Mouse (Mus musculus) MN1 (cell line): ENCODE results near the gene Wfdc3.

Source experiments
- DNase-seq: peaks from one replicate; pipeline ENCODE4 v3.0.0-alpha.2; 2016; ENCODE audit warnings: low spot score

Gene Wfdc3

DNA sequence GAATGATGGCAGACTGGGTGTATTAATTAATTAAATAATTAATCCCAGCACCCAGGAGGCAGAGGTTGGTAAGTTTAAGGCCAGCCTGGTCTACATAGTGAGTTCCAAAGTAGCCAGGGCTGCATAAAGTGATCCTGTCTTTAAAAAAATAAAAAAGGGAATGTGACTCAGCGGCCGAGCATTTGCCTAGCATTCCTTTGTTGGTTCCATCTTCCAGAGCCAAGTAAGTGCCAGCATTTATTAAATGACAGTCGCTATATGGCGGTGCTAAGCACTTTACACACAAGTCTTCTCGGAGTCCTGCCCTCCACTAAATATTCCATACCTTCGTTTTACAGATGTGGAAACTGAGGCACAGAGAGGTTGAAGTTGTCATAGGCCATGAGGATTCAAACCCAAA is 30.4 kb upstream of the Wfdc3 start:
- DNase-seq: no peak

DNA sequence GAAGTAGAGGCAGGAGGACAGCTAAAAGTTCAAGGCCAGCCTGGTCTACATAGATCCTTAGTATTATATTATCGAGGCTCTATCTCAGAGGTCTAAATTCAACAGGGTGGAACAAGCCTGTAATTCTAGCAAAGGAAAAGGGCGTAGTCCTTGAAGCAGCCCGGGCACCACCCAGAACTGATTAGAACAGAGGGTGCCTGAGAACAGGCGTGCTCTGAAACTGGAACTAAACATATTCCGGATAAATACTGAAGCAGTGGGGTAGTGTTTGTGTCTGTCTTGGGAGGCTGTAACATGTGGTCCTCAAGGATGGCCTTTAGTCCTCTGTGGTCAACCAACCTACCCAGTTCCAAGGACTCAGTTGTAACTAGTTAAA is 28.2 kb upstream of the Wfdc3 start:
- no peak for DNase-seq

DNA sequence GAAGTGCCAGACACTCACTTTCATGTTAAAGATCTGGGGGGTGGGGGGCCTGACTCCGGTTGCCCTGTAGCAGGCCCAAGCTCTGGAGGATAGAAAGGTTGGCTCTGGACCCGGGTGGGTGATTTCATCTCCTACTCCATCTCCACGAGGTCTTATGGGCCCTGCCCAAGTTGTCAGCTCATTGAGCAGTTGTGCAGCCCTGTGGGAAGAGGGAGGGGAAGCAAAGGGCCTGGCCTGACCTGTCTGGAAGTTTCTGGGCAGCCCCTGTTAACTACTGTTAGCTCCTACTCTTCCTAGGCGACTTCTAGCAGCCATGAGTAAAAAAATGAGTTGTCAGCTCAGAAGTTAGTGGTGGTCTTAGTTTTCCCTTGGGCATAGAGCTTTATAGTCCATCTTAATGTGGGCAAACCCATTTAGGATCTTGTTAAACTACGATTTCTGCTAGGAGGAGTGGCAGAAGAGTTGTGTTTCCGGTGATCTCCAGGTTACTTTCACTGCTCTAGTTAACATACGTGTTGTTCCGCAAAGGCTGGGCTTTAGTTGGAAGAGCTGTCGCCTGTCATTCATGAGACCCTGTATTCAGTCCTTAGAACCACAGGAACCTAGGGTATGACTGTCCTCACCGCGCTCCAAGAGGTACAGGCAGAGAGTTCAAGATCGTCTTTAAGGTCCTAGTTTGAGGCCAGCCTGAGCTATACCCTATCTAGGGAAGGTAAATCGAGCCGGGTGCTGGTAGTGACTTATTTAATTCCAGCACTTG is 27.7 kb upstream of the Wfdc3 start:
- no peak for DNase-seq

DNA sequence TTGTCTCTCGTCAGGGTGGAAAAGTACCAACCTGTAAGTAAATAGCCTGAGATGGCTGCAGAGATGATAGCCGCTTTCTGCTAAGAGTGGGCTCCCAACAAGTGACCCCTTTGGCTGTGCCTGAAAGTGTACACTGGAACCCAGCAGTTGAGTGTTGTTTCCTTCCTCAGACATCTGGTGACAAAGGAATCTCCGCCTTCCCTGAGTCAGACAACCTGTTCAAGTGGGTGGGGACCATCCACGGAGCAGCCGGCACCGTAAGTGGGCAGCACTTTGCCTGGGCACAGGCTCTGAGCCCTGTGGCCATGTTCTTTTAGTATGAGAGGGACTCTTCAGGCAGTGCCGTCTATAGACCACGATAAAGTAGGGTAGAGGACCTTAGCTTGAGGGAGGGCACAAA is 25.4 kb upstream of the Wfdc3 start:
- no peak for DNase-seq

DNA sequence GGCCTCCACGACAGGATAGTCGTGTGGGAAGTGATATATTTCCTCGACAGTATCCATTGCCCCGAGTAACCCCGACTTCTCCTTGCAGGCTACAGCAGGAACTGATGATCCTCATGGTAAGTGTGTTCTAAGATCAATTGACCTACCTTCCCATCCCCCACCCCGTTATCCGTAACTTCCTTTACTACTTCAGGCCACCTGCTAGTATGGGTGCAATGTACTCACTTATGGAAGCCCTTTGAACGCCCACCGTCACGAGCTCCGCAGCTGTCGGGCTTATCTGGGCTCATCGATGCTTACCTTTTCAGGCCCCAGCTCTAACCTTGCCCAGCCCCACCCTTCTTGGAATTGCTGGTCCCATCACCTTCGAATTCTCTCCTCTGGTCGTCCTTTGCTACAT is 24.5 kb upstream of the Wfdc3 start:
- DNase-seq: no peak

DNA sequence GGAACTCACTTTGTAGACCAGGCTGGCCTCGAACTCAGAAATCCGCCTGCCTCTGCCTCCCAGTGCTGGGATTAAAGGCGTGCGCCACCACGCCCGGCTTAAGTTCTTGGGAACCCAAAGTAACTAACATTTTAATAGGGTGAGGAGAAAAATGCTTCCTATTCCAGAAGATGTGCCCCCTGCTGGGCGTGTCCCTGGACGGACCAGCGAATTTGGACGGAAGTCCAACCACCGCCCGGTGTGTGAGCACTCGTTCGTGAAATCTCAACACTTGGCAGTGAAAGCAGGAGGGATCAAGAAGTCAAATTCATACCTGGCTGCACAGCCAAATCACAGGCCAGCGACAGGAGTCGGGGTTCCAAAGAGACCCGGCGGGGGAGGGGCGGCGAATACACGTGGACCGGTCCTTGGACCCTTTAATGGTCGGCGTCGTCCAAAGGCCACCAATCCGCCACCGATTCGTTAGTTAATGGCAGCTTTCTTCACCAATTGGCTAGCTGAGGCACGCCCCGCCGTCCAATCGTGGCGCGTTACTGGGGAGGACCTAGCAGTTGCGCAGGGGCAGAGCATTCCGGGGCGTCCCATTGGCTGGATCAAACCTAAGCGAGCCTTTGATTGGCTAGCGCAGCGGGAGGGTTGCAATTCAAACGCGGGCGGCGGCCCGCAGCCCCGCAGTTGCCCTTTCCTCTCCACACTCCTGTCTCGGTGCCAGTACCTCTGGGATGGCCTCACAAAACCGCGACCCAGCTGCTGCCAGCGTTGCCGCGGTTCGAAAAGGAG is 23.7 kb upstream of the Wfdc3 start, which contains the start of gene Ube2c:
TSS of gene Ube2c (plus strand) at position 641 of the 780 bp plus-strand sequence.
- DNase-seq: peak; percentile 100

DNA sequence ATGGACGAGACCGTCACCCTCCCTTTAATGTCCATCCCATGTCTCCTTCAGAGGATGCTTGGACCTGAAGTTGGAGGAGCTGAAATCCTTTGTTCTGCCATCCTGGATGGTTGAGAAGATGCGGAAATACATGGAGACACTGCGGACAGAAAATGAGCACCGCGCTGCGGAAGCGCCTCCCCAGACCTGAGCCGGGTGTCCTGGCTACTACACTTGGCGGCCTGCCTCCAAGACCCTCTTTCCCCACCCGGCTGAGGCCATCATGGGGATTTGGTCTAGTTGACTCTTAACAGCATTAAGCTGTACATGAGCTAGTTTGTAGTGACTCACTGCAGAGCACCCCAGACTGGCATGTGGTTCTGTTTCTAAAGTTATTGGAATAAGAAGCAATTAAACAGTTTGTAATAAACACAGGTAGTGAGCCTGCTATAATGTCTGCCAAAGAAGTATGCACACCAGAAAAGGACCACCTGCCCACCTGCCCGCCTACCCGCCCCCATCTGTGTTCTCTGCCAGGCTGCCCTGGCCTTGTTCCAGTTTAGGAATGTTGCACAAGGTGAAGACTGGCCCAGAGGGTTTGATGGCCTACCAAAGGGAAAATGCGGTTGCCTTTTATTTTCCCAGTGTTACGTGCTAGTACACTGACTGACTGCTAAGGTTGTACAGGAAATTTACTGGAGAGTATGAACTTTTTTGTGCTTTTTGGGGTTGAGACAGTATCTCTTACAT is 22.2 kb upstream of the Wfdc3 start:
- no peak for DNase-seq

DNA sequence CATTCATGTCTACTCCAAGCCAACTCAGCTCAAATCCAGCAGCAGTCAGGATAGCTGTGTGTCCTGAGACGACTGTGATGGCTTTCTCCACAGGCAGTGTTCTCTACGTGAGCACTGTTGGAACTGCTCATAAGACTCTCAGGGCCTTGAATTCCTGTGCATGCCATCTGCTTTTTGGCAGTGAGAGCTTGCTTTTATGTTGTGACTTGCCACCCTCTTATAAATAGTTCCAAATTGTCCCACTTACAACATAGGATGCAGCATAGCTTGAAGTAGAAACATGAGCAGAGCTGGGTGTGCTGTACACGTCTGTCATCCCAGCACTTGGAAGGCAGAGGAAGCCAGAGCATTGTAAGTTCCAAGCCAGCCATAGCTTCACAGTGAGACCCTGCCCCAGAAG is 20.1 kb upstream of the Wfdc3 start:
- no peak for DNase-seq

DNA sequence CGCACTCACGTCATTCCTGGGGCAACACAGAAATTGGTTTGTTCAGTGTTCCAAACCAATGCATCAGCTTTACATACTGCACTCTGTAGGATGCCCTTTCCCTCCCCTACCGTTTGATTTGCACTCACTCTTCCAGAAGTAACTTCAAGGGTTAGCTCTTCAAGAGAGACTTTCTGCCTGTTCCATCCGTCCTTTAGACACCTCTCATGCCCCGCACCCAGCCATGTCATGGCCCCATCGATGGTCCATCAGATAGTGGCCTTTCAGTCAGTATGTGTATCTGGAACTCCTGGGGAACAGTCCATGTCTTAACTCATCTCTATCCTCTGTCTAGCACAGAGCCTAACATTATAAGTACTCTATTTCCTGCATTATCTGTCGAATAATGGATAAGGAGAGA is 16.9 kb upstream of the Wfdc3 start:
- no peak for DNase-seq

DNA sequence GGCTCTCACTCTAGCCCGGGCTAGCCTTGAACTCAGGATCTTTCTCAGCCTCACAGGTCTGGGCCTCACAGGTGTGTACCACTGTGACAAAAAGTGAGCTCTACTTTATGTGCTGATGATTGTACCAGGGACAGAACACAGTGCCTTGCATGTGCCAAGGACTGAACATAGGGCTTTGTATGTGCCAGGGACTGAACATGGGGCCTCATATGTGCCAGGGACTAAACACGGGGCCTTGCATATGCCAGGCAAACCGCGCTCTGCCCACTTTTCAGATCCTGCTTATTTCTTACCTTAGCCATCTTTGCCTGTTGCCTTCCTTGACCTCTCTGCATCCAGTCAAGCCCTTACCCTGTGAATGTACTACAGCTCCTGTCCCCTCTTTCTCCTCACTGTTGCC is 16.2 kb upstream of the Wfdc3 start:
- DNase-seq: no peak

DNA sequence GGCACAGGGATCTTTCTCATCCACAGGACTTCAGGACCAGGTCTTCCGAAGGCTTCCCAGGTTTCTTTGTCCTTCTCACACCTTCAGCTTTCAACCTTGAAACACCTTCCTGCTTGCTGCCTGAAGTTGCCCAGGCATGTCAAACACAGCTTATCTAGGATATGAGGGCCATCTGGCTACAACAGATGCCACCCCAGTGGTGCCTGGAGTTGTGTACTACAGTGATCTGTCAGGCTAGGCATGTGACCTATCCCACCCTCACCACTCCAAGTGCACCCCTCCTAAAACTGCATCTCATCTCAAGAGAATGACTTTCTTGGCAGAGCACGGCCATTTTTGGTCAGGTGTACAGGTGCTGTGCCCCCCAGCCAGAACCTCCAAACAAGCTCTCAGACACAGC is 15.8 kb upstream of the Wfdc3 start:
- peak; percentile 35 for DNase-seq

DNA sequence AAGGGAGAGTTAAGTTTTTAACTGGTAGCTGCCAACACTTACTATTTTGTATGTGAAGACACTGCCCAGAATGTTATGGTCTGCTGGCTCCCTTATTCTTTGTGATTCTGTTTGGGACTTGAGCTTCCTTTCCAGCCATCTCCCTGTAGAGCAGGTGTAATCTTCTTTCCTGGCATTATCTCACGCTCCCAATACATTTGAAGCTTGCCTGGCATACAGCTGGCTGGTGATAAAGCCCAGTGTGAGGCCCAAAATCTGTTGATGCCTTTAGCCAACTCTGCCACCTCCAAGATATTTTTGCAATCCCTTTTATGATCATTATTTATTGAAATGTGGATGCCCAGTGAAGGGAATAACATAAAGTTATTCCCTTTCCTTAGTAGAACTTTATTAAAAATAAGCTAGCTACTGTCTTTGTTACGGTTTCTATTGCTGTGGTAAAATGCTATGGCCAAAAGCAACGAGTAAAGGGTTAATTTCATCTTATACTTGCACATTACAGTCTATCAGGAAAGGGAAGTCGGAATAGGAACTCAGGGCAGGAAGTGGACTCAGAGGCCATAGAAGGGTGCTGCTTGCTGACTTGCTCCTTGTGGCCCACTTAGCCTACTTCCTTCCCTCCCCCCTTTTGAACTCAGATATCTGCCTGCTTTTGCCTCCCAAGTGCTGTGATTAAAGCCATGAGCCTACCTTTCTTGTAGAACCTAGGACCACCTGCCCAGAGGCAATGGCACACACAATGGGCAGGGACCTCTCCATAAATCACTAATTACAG is 14.5 kb upstream of the Wfdc3 start:
- no peak for DNase-seq

DNA sequence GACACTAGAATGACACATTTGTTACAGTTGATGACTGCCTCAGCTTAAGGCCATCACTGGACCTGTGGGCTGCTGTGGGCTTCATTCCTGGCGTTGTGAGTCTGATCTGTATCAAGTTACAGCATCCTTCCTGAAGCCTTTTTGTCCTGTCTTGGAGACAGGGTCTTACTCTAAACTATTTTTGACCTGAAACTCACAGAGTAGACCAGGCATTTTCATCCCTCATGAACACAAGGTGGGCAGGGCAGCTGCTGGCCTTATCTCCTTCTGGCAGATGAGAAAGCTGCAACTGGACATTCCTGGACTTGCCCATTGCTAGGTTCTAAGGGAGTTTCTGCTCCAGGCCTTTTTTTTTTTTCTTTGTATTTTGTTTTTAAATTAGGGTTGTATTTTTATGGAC is 13.0 kb upstream of the Wfdc3 start:
- DNase-seq: no peak

DNA sequence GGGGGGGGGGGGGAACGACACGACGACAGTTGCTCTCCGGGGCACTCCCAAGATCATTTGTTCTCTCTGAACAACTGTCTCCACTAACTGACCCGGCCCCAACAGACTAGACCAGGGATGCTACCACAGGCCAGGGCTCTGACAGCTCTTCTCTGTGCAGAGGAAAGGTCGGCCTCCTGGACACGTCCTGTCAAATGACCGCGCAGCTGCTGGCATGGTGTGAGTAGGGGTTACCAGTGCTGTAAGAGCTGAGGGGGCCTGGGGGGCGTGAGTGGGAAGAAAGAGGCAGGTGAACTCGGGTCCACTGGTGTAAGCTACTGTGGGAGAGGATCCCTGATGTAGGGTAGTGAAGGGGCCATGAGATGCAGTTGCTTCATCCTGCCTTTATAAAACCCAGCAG is 12.1 kb upstream of the Wfdc3 start:
- DNase-seq: no peak

DNA sequence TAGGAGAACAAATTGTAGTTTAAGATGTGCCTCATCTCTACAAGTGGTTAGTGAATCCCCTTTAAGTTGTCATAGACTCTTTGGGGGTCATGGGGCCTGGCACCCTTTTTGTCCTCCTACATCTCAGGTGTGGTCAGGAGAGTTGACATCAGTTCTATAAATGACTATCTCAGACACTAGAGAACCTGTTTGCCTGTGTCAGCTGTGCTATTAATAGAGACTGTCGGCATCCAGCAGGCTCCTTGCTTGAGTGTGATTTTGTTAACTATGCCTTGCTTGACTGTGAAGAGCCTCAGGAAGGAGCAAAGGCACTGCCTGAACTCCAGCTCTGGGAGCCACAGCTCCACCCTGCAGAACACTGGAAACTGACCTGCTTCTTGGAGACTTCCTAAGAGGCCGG is 9.1 kb upstream of the Wfdc3 start:
- no peak for DNase-seq

DNA sequence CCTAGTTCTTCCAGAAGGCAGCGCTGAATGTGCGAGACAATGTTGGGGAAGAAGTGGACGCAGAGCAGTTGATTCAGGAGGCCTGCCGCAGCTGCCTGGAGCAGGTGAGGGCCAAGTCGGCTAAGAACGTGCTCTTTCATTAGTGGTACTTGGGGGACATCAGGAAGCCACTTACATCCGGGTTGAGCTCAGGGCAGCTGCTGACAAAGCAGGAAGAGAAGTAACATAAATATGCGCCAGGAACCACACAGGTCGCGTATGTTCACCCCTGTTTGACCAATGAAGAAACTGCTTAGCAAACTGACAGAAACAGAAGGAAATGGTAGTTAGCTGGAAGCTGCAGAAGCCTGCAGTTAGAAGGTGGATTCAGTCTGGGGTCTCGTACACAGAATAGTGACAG is 8.4 kb upstream of the Wfdc3 start:
- no peak for DNase-seq

DNA sequence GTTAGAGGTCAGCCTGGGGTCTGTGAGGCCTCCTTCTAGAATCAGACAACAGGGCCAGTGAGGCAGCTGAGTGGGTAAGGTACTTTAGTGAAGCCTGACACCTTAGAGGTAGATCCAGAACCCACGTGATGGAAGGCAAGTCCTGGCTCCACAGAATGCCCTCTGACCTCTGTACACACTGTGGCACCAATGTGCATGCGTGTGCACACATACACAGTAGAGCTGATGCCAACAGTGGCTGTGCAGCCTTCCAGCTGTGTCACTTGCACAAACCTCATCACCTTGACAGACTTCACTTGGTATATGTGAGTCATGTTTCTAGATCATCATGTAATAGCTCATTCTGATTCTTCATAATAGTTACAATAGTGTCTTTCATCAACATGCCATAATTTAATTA is 6.7 kb upstream of the Wfdc3 start:
- DNase-seq: no peak

DNA sequence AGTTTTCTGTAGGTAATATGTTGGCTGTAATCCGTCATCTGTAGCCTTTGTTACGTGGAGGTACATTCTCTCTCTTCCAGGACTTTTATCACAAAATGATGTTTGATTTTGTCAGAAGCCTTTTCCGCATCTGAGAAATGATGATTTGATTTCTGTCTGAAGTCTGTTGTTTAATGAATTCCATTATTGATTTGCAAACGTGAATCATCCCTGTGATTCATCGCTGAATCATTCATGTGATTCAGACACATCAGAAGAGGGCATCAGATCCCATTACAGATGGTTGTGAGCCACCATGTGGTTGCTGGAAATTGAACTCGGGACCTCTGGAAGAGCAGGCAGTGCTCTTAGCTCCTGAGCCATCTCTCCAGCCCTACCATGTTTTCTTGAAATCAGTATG is 3.3 kb upstream of the Wfdc3 start:
- peak; percentile 20 for DNase-seq

DNA sequence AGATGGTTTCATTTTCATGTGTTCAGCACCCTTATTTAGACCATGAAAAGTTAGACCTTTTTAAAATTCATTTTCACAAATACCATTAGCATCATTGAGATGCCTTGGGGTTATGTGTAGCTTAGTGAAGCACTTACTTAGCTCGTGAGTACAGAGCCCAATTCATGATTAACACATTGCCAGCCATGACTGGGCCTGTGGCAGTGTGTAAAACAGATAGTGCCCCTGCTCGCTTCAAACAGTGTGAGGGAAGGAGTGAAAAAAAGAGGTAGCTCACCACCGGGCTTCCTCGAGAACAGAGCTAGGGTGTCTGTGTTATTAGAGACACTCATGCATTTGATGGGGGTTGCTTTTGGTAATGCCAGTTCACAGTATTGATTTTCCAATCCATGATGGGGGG is 2.5 kb upstream of the Wfdc3 start:
- no peak for DNase-seq

DNA sequence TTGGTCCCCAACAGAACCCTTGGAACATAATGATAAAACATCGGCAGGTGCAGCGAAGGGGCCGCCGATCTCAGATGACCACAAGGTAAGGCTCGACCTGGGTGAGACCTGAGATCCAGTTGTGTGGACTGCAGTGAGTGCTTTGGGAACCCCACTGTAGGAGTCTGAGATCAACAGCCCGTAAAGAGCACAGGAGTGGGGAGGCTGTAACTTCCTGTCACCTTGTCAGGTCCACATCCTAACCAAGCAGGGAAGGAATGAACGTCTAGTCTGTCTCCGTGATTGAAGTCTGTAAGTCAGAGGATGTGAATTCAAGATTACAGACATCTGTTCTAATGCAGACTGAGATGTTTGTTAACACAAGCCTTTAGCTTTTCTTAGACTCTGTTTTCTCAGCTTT is 962 bp upstream of the Wfdc3 start:
- no peak for DNase-seq

DNA sequence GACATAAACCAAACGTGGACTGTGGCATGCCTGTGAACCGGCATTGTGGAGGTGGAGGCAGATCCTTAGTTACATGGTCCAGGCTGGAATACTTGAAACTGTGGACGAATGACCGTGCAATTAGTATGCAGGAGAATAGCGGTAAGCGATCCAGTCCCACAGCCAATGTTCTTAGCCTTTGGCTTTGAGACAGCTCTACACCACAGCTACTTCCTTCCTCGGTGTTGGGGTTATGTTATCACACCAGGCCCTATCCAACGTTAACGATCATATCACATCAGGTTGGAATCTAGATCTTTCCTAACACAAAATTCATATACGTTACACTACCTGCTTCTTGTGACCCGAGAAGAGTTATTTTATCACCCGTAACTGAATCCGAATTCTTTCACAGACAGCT is 744 bp downstream of the Wfdc3 start:
- no peak for DNase-seq

DNA sequence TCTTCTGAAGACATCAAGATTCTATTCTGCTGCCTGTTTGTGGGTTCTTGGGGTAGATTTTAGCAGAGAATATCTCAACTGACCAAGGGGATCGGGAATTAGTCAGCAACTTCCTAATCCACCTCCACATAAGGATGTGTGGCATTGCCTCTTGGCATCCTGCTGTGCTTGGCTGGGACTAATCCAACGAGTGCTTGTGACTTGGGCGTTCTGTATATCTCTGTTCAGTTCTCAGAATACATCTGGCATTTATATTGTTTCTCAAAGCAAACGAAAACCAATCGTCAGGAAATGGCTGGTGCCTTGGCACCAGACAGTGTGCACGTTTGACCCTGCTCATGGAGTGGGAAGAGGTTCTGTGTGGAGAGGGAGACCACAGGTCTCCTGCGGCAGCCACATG is 5.9 kb downstream of the Wfdc3 start:
- no peak for DNase-seq
